Mouse (Mus musculus) forebrain, postnatal 0 days (tissue): ENCODE results near the gene Phf1. TPM values are rescaled to one million over a fixed set of nuclear protein-coding genes. Genes with fewer than 3 reads are reported as not detected.
A peak's percentile ranks its signal among the peaks of the same experiment; 100 is the strongest.

Source experiments
- ATAC-seq: fragments of 200-750 bp; cut with Nextera tagmentation; 2 replicates; pipeline ENCODE4 v1.8.0; 2017; ENCODE audit warnings: mild to moderate bottlenecking, moderate library complexity
- DNase-seq: peaks from one replicate; pipeline ENCODE4 v3.0.0-alpha.2; 2015
- H3K27ac ChIP-seq: fragments of 300-500 bp; sonication (generic); 2 replicates; pipeline ENCODE4 v1.5.1; 2014; ENCODE audit warnings: low read depth, mild to moderate bottlenecking, antibody characterized with exemption, low read length, moderate library complexity, mixed read lengths
- H3K27me3 ChIP-seq: fragments of 300-500 bp; sonication (generic); 2 replicates; pipeline ENCODE4 v1.6.1; 2014; ENCODE audit warnings: mild to moderate bottlenecking, low read length, mixed read lengths; ENCODE audit not compliant: insufficient read depth
- H3K36me3 ChIP-seq: fragments of 300-500 bp; sonication (generic); 2 replicates; pipeline ENCODE4 v1.6.1; 2014; ENCODE audit warnings: mild to moderate bottlenecking, moderate library complexity; ENCODE audit not compliant: insufficient read depth
- H3K4me1 ChIP-seq: fragments of 300-500 bp; sonication (generic); 2 replicates; pipeline ENCODE4 v1.6.1; 2014; ENCODE audit warnings: antibody characterized with exemption; ENCODE audit not compliant: insufficient read depth
- H3K4me2 ChIP-seq: fragments of 300-500 bp; sonication (generic); 2 replicates; pipeline ENCODE4 v1.6.1; 2014; ENCODE audit warnings: low read depth, mild to moderate bottlenecking, moderate library complexity
- H3K4me3 ChIP-seq: fragments of 300-500 bp; sonication (generic); 2 replicates; pipeline ENCODE4 v1.5.1; 2014; ENCODE audit warnings: low read depth, low read length, mixed read lengths
- H3K9ac ChIP-seq: fragments of 300-500 bp; sonication (generic); 2 replicates; pipeline ENCODE4 v1.6.1; 2014; ENCODE audit warnings: mild to moderate bottlenecking
- H3K9me3 ChIP-seq: fragments of 300-500 bp; sonication (generic); 2 replicates; pipeline ENCODE4 v1.6.1; 2016; ENCODE audit warnings: low read length
- CTCF ChIP-seq: sonication (generic); IDR thresholded peaks from 2 replicates; pipeline ENCODE4 v1.5.1; 2016; ENCODE audit warnings: antibody characterized with exemption, control low read depth, low read depth
- WGBS: fragments of 180-500 bp; shearing (Covaris S2); extraction: QIAGEN DNeasy Blood & Tissue Kit; methylation state at CpG from one replicate; pipeline ENCODE4 v1.1.7; 2014; 5-methylcytosine and 5-hydroxymethylcytosine counted together
- polyA plus RNA-seq: library from polyadenylated mRNA; unstranded; fragments of >200 nt; fragmentation: Nextera tagmentation; extraction: Ambion mirVana; gene quantifications from 2 replicates; pipeline ENCODE4 v1.2.1, GENCODE M21; 2015
- total RNA-seq: library from RNA; depleted of rRNA; stranded (reverse); fragments of >200 nt; gene quantifications from 2 replicates; pipeline ENCODE4 v1.2.3, GENCODE M21; 2014

Gene Phf1
- total and polyA plus RNA-seq, 2 experiments from 2014 or later = 24.1 to 35.4 TPM

DNA sequence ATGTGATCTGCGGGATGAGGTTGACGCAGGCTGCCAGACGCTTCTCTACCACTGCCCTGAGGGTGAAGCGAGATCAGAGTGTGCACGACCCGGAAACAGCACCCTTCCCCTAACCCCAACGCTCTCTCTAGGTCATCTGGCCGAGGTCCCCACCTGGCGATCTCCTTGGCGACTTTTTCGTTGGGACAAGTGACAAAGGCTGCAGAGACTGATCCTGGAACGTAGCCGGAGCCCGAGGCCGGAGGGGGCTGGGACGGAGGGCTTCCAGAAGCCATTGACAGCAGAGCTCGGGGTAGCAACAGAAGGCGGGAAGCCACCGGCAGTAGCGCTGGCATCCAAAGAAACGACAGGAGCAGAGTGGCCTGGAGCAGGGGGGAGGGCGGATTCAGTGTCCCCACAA lies 5.9 kb downstream of the Phf1 start:
- Histone ChIP-seq H3K4me2 (peak overlapping the region; percentile 97), H3K27me3 (no peaks in the 10 kb centered on the region), H3K9me3 (no peaks in the 10 kb centered on the region), H3K4me3 (peak overlapping the region; percentile 47), H3K9ac (peak overlapping the region; percentile 45), H3K4me1 (peaks cover 14% of the 10 kb centered on the region), H3K36me3 (peaks cover 26% of the 10 kb centered on the region), H3K27ac (peak overlapping the region; percentile 60; the same call in 1 of the 2 replicates)
- DNase-seq = no peak
- TF ChIP-seq CTCF = no peak
- 2% methylated on average over 22 of the region's 22 CpGs for WGBS
- ATAC-seq = no peak

DNA sequence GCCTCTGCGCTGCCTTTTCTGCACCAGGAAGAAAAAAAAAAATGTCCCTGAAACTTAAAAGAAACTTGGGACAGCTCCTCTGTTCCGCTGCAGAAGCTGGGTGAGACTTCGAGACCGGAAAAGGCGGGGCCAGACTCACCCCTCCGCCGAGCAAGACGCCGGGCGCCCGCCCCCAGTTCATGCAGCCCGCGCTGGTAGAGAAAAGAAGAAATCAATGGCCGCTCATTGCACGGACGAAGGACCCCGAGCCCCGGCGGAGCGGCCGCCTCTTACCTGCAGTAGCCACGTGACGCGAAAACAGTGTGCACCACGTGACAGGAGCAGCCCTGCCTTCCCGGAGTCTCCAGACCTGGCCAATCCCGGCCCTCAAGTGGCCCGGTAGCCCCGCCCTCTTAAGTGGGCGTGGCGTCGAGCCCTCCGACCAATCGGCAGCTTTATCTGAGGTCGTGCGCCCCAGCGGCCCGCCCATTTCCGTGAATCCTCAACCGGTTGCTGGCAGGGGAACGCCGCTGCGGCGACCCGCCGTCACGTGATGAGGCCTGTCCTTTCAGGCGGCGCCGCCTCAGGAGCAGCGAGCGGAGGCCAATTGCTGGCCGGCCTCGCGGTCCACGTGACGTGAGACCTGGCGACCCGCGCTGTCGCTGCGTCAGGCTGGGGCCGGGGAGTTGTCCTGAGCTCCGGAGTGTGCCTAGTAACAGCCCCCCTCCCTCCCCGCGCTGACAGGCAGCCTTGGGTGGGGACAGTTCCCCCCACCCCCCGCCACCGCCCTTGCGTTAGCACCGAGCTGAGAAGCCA lies 6.5 kb downstream of the Phf1 start, which contains the start of gene Cuta:
Gene Cuta, minus strand, starts transcription at position 392 of the 795 bp plus-strand sequence.
- peak within 1 kb of the TSS; percentile 64 for H3K9ac ChIP-seq
- no peak for TF ChIP-seq CTCF
- ATAC-seq = peak; percentile 95
- peak; percentile 100 for DNase-seq
- H3K9me3 ChIP-seq = no peaks in the 10 kb centered on the region
- H3K4me1 ChIP-seq = peaks cover 14% of the 10 kb centered on the region
- H3K27ac ChIP-seq = peak within 1 kb of the TSS; percentile 93
- H3K4me2 ChIP-seq = peak within 1 kb of the TSS; percentile 97
- H3K36me3 ChIP-seq = peaks cover 25% of the 10 kb centered on the region
- H3K27me3 ChIP-seq = no peaks in the 10 kb centered on the region
- 2% methylated on average over 69 of the region's 70 CpGs for WGBS
- peak within 1 kb of the TSS; percentile 47 for H3K4me3 ChIP-seq

DNA sequence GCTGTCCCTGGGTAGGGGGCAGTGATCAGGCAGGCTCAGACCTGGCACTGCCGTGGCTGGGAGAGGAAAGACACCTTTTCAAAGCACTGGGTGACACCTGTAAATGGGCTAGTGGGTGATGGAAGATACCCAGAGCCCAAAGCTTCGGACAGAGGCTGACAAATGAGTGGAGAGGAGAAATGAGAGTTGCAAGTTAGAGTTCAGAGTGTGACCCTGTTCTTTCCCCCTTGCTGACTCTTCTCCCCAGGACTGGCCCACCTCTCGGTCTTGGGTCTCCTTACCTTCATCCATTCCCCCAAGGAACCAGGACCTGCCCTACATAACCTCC lies 7.1 kb downstream of the Phf1 start:
- DNase-seq (no peak), ATAC-seq (no peak)
- H3K9me3 ChIP-seq = no peaks in the 10 kb centered on the region
- peak overlapping the region; percentile 47 for H3K4me3 ChIP-seq
- H3K36me3 ChIP-seq = peaks cover 19% of the 10 kb centered on the region
- peak overlapping the region; percentile 64 for H3K9ac ChIP-seq
- WGBS = 5% methylated on average over 3 of the region's 3 CpGs
- H3K27ac ChIP-seq = peak overlapping the region; percentile 93
- H3K4me1 ChIP-seq = peaks cover 14% of the 10 kb centered on the region
- no peaks in the 10 kb centered on the region for H3K27me3 ChIP-seq
- peak overlapping the region; percentile 97 for H3K4me2 ChIP-seq
- TF ChIP-seq CTCF = no peak

DNA sequence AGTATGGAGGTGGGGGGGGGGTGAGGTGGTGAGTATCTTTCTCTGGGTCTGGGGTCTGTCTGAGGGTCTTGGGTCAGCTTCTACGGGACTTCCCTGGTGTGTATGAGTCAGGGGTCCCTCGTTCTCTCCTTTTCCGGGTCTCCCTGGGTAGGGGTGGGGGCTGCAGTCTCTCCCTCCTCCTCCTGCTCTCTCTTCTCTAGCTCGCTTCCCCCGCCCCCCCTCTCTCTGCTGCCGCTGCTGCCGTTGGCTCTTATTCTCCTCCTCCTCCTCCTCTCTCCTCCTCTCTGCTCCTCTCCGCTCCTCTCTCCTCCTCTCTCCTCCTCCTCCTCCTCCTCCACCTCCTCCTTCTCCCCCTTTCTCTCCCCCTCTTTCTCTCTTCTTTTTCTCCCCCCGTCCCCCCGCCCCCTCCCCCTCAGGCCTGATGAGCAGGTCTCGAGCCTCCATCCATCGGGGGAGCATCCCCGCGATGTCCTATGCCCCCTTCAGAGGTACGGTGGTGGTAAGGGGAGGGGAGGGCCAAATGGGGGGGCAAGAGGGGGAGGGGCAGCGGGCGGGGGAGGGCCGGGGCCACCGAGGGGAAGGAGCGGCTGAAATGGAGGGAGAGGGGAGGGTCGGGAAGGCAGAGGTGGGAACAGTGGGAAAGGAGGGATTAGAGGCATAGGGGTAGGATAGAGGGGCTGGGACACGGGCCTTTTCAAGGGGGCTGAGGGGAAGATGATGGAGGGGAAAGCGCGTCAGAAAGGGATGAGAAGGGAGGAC lies 8.4 kb downstream of the Phf1 start, which contains the start of gene Syngap1:
Gene Syngap1, plus strand, starts transcription at position 223 of the 759 bp plus-strand sequence.
- DNase-seq (peak; percentile 80), ATAC-seq (peak; percentile 36)
- peaks cover 22% of the 10 kb centered on the region for H3K4me1 ChIP-seq
- 2% methylated on average over 17 of the region's 24 CpGs for WGBS
- H3K27me3 ChIP-seq = no peaks in the 10 kb centered on the region
- peak within 1 kb of the TSS; percentile 93 for H3K27ac ChIP-seq
- peak within 1 kb of the TSS; percentile 69 for H3K9ac ChIP-seq
- peak within 1 kb of the TSS; percentile 65 for H3K4me3 ChIP-seq
- peaks cover 9% of the 10 kb centered on the region; the same call in 1 of the 2 replicates for H3K36me3 ChIP-seq
- peak within 1 kb of the TSS; percentile 97 for H3K4me2 ChIP-seq
- TF ChIP-seq CTCF = no peak
- no peaks in the 10 kb centered on the region for H3K9me3 ChIP-seq

DNA sequence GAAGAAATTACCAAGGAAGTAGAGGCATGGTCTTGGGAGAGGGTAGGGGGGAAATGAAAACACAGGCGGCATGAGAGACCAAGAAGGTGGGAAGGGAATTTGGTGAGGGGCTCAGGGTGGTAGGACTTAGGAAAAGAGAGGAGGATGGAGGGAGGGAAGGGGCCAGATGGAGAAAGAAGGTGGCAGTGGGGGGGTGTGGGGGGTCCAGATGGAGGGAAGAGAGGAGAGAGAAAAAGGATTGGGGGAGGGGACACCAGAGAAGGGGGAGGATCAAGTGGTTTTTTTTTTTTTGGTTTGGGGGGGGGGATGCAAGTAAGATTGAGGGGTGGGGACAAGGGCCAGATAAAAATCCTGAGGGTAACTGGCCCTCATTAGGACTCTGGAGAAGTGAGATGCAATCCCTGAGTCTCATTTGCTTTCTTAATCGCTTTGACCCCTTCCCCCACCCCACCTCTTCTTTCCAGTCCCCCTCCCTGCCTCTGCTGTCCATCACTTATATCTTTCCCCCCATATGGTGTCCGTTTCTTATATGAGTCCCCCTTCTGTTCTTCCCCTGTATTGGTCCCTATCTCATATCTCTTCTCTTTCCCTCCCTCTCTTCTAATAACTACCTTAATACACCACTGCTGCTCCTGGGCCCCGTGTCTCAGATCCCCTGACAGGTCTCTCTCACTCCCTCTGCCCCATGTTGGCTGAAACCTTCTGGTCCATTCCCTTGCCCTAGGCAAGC lies 9.2 kb downstream of the Phf1 start:
- no peak for ATAC-seq
- H3K4me1 ChIP-seq = peaks cover 30% of the 10 kb centered on the region

DNA sequence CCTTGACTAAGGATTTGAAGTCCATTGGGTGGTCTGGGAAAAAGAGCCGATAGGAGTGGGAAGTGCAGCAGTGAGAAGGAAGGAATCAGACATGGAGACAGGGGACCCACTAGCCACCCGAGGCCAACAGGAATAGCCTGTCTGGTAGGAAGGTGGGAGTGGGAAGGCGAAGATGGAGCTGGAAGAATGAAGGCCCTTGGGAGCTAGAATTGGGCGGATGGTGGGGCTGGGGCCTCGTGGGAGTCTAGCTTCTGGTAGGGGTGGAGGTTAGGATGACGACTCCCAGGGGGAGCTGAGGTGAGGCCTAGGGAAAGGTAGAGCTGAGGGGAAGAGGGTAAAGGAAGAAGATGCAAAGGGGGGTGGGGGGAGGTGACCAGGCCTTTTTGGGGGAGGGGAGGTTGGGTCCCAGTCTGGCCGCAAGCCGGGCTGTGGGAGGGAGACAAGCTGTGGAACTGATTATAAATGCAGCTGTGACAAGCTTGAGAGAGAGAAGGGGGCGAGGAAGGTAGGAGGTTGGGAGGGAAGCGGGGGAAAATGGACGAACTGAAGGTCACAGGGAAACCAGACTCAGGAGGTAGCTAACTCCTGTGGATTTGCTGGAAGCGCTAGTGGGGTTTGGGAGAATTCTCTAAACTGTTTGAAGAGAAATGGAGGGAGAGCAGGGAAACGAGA lies 13.1 kb downstream of the Phf1 start:
- ATAC-seq = no peak

More for the DNA sequence above, 9.2 kb downstream of the Phf1 start:
- no peak for TF ChIP-seq CTCF
- H3K27ac ChIP-seq = peak overlapping the region; percentile 93
- peak overlapping the region; percentile 65 for H3K4me3 ChIP-seq
- WGBS = 3% methylated on average over 4 of the region's 4 CpGs
- no peaks in the 10 kb centered on the region for H3K9me3 ChIP-seq
- H3K36me3 ChIP-seq = peaks cover 6% of the 10 kb centered on the region; the same call in 1 of the 2 replicates
- no peak for DNase-seq
- H3K27me3 ChIP-seq = no peaks in the 10 kb centered on the region
- peak overlapping the region; percentile 69 for H3K9ac ChIP-seq
- peak overlapping the region; percentile 97 for H3K4me2 ChIP-seq

More for the DNA sequence above, 13.1 kb downstream of the Phf1 start:
- no peaks in the 10 kb centered on the region for H3K9me3 ChIP-seq
- H3K27ac ChIP-seq = peak overlapping the region; percentile 93
- WGBS = 22% methylated on average over 13 of the region's 13 CpGs
- H3K27me3 ChIP-seq = no peaks in the 10 kb centered on the region
- no peak for TF ChIP-seq CTCF
- H3K4me3 ChIP-seq = peak overlapping the region; percentile 37
- H3K36me3 ChIP-seq = no peaks in the 10 kb centered on the region
- no peak for DNase-seq
- peaks cover 40% of the 10 kb centered on the region for H3K4me1 ChIP-seq
- peak overlapping the region; percentile 53 for H3K9ac ChIP-seq
- peak overlapping the region; percentile 79 for H3K4me2 ChIP-seq
